Mouse (Mus musculus) mouse embryonic stem cell (cell line): ENCODE measurements around the gene Lrrc28.

Experiments used
- in situ Hi-C, 2 experiments: fragments of 300-500 bp; cut with MboI; formaldehyde crosslinking; loops; 1 replicate in 1 of 2; 3 replicates in 1 of 2; pipeline ENCODE4 v1.14.3; 2019 to 2020; ENCODE audit warnings: low sequenced_read_pairs in 2 of 2, low pct_unique_long_range_greater_than_20kb in 1 of 2, mixed read lengths in 1 of 2; ENCODE audit not compliant: unreplicated experiment in 1 of 2

The Lrrc28 gene

GRCm38 (mm10) chr7:67562176-67562575 lies 82.9 kb downstream of the Lrrc28 start:
- in situ Hi-C loops: no loop called here

- in situ Hi-C loops: no loop called here
Observed at GRCm38 (mm10) chr7:67559486-67559885, 85.6 kb downstream of the Lrrc28 start.

- in situ Hi-C loops: no loop called here
Observed at GRCm38 (mm10) chr7:67558230-67558629, 86.8 kb downstream of the Lrrc28 start.

- in situ Hi-C loops: no loop called here
Observed at GRCm38 (mm10) chr7:67554863-67555262, 90.2 kb downstream of the Lrrc28 start.

- in situ Hi-C loops: no loop called here
Observed at GRCm38 (mm10) chr7:67551242-67551641, 93.8 kb downstream of the Lrrc28 start.

- in situ Hi-C loops: no loop called here
Observed at GRCm38 (mm10) chr7:67549073-67549561, 96.0 kb downstream of the Lrrc28 start.

GRCm38 (mm10) chr7:67548599-67549041 lies 96.4 kb downstream of the Lrrc28 start:
- in situ Hi-C loops: no loop called here

- in situ Hi-C loops: no loop called here
Observed at GRCm38 (mm10) chr7:67546282-67546681, 98.8 kb downstream of the Lrrc28 start.

GRCm38 (mm10) chr7:67544586-67544985 lies 100.5 kb downstream of the Lrrc28 start:
- in situ Hi-C loops: no loop called here

GRCm38 (mm10) chr7:67543641-67544040 lies 101.4 kb downstream of the Lrrc28 start:
- in situ Hi-C loops: no loop called here

GRCm38 (mm10) chr7:67536588-67537372 lies 108.3 kb downstream of the Lrrc28 start:
- in situ Hi-C loops: no loop called here

- in situ Hi-C loops: no loop called here
Observed at GRCm38 (mm10) chr7:67535941-67536340, 109.1 kb downstream of the Lrrc28 start.

- in situ Hi-C loops: no loop called here
Observed at GRCm38 (mm10) chr7:67530981-67531380, 114.1 kb downstream of the Lrrc28 start.

- in situ Hi-C loops: no loop called here
Observed at GRCm38 (mm10) chr7:67529381-67529780, 115.7 kb downstream of the Lrrc28 start.

- in situ Hi-C loops: no loop called here
Observed at GRCm38 (mm10) chr7:67528821-67529221, 116.2 kb downstream of the Lrrc28 start.

GRCm38 (mm10) chr7:67528063-67528811 lies 116.8 kb downstream of the Lrrc28 start:
- in situ Hi-C loops: no loop called here

- in situ Hi-C loops: no loop called here
Observed at GRCm38 (mm10) chr7:67525886-67526580, 119.0 kb downstream of the Lrrc28 start.

GRCm38 (mm10) chr7:67524069-67524468 lies 121.0 kb downstream of the Lrrc28 start:
- in situ Hi-C loops: loop anchor here in 1 of 2 experiments (25.0 kb wide), 1 partner anchor 88 kb away; no protein-coding TSS in a partner anchor

- in situ Hi-C loops: loop anchor here in 1 of 2 experiments (25.0 kb wide), 1 partner anchor 89 kb away; no protein-coding TSS in a partner anchor
Observed at GRCm38 (mm10) chr7:67523400-67523799, 121.7 kb downstream of the Lrrc28 start.
